Mouse (Mus musculus) frontal cortex, postnatal 10 days (tissue): ENCODE data around the gene Tenm3.
"Not testable (repeated sequence)": the region's sequence is repeated elsewhere in the genome, so short reads cannot be mapped to it uniquely, and the experiment has no call there.

ENCODE experiments used
- DNase-seq, 2 experiments: peaks; one replicate each; pipeline ENCODE4 v3.0.0; 2022; ENCODE audit warnings: low spot score in 2 of 2, mixed read lengths in 1 of 2

Gene Tenm3

GRCm38 (mm10) chr8:48207567-48207966, 636.2 kb downstream of the Tenm3 start:
- DNase-seq, result no peak

GRCm38 (mm10) chr8:48206922-48207321, 636.8 kb downstream of the Tenm3 start:
- no peak for DNase-seq

GRCm38 (mm10) chr8:48204838-48205345, 638.9 kb downstream of the Tenm3 start:
- no peak for DNase-seq

- DNase-seq, result no peak
These were observed 639.5 kb downstream of the Tenm3 start for GRCm38 (mm10) chr8:48204114-48204837.

GRCm38 (mm10) chr8:48203611-48204010, 640.1 kb downstream of the Tenm3 start:
- no peak for DNase-seq

DNA sequence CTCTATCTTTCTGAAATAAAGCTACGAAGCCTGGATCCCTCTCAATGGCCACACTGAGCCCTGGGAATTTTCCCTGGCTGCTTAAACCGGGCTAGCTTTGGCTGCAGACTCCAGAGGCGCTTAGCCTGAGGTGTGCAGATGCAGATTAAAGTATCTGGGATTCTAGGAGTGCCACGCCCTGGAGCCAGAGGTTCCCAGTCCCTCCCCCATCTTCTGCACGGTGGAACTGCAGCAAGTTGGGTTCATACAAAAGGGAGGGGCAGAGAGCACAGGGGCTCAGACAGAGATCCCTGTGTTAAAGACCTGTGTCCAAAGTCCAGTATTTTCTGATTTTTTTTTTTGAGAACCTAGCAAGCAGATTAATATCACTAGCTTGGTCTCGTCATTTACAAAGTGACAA, 640.6 kb downstream of the Tenm3 start:
- DNase-seq, result no peak

GRCm38 (mm10) chr8:48202632-48203031, 641.1 kb downstream of the Tenm3 start:
- no peak for DNase-seq

DNA sequence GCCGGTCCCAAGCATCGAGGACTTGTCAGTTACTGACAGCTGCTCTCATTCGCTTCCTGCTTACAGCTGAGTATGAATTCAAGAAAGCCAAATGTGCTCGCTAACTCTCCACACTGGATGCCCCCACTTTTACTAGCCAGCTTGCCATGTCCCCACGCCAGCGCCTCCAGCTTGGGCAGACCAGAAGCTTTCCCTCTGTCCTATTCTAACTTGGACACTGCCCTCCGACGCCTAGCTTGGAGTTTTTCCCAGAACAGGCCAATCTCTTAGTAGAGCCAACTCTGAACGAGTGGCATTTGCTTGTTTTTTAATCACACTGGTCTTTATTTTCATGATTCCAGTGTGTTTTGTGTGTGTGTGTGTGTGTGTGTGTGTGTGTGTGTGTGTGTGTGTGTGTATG, 644.6 kb downstream of the Tenm3 start:
- no peak for DNase-seq

DNA sequence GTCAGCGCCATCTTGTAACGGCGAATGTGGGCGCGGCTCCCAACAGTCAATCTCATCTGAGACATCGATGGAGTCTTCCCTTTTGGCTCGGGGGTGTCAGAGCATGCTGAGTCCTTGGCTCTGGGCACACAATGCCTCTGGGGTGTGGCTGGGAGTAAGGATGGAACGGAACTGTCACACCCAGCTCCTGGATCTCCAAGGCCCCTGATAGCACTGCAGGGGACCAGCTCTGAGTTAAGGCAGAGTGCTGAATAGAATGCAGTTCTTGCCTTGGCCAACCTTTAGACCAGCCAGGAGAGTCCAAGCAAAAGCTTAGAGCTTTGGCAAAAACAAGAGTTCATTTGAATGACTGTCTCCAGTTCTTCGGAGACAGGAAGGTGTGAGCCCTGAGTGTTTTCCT, 647.8 kb downstream of the Tenm3 start:
- no peak for DNase-seq

- DNase-seq, result no peak
These were observed 655.2 kb downstream of the Tenm3 start for GRCm38 (mm10) chr8:48188586-48188985.

- no peak for DNase-seq
These were observed 660.0 kb downstream of the Tenm3 start for GRCm38 (mm10) chr8:48183758-48184157.

GRCm38 (mm10) chr8:48181000-48181399, 662.8 kb downstream of the Tenm3 start:
- no peak for DNase-seq

- DNase-seq, result not testable (repeated sequence)
These were observed 663.6 kb downstream of the Tenm3 start for GRCm38 (mm10) chr8:48180146-48180545.

DNA sequence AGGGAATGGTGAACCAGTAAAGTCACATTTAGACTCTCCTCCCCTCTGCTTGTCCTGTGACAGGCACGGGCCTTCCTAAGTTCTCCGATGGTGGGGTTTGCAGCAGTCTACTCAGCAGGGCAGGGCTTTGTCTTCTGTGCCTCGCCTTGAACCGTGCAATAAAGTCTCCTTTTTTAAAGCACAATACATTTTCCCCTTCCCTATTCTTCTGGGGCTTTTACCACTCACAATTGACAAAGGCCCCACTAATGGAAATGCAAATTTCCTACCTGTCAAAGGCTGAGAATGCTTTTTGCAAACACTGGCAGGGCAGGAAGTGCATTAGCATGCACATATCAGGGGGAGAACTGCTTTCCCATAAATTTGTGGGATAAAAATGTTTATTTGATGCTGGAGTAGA, 664.8 kb downstream of the Tenm3 start:
- DNase-seq, result no peak

DNA sequence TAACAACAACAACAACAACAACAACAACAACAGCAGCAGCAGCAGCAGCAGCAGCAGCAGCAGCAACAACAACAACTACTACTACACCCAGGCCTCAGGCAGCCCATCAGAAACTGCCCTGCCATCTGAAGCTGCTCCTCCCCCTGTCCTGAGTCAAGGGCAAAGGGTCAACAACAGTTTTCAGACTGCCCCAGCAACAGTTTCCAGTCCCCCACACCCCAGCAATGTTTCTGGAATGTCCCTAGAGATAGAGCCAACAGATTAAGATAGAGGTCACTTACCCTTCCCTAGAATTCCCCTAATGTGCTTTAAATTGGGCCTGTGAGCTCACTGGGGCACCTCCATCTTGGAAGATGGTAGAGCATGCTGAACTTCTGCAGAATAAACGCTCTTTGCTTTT, 665.9 kb downstream of the Tenm3 start:
- DNase-seq, result no peak
